Mouse (Mus musculus): ENCODE measurements around the gene Dnase1l1. TPM values are rescaled to one million over a fixed set of nuclear protein-coding genes. Genes with fewer than 3 reads are reported as not detected.

Gene Dnase1l1
- total and polyA plus RNA-seq, 2 experiments from 2014 or later: 3.0 to 7.5 TPM

DNA sequence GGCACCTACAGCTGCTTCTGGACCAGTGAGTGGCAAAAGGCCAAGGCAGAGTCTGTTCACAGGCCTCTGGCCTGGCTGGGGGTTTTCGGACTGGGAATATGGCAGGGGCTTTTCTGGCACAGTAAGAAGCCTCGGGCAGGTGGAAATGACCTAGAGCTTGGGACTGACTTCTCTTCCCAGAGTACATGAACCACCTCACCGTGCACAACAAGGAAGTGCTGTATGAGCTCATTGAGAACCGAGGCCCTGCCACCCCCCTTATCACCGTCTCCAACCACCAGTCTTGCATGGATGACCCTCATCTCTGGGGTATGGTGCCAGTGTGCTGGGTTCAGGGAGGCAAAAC is 928 bp upstream of the Dnase1l1 start:
- Histone ChIP-seq H3K27ac (ENCODE audit: low read depth, low read length) (peak overlapping the region; percentile 82), H3K4me2 (ENCODE audit: low read depth, low read length, poor library complexity, severe bottlenecking) (peak overlapping the region; percentile 57), H3K4me1 (ENCODE audit: insufficient read depth, low read length) (no peaks in the 10 kb centered on the region), H3K27me3 (ENCODE audit: insufficient read depth, low read length) (no peaks in the 10 kb centered on the region), H3K4me3 (ENCODE audit: low read depth, low read length) (peak overlapping the region; percentile 48), H3K36me3 (ENCODE audit: insufficient read depth, low read length) (peaks cover 2% of the 10 kb centered on the region; the same call in 1 of the 2 replicates), H3K9me3 (ENCODE audit: low read length) (no peaks in the 10 kb centered on the region), H3K9ac (replicated peaks; ENCODE audit: low read length, poor library complexity, severe bottlenecking) (peak overlapping the region; percentile 63)
- DNase-seq (ENCODE audit: low spot score) (no peak), ATAC-seq (ENCODE audit: low FRiP score) (peak; percentile 25)
- 54% methylated on average over 5 of the region's 5 CpGs for WGBS
- no peak for TF ChIP-seq CTCF (IDR thresholded peaks at IDR 0.05)

- no peaks in the 10 kb centered on the region for H3K36me3 ChIP-seq (ENCODE audit: insufficient read depth, low read length)
- DNase-seq (ENCODE audit: low spot score): peak; percentile 91
- peak overlapping the region; percentile 82 for H3K27ac ChIP-seq (ENCODE audit: low read depth, low read length)
- H3K9me3 ChIP-seq (ENCODE audit: low read length): no peaks in the 10 kb centered on the region
- H3K9ac ChIP-seq (replicated peaks; ENCODE audit: low read length, poor library complexity, severe bottlenecking): peak overlapping the region; percentile 63
- no peaks in the 10 kb centered on the region for H3K4me1 ChIP-seq (ENCODE audit: insufficient read depth, low read length)
- ATAC-seq (ENCODE audit: low FRiP score): peak; percentile 87
- WGBS: 25% methylated on average over 35 of the region's 39 CpGs
- peak overlapping the region; percentile 57 for H3K4me2 ChIP-seq (ENCODE audit: low read depth, low read length, poor library complexity, severe bottlenecking)
- peak overlapping the region; percentile 48 for H3K4me3 ChIP-seq (ENCODE audit: low read depth, low read length)
- TF ChIP-seq CTCF (IDR thresholded peaks at IDR 0.05): no peak
- H3K27me3 ChIP-seq (ENCODE audit: insufficient read depth, low read length): no peaks in the 10 kb centered on the region
Measured at GRCm38 (mm10) chrX:74282395-74283091, 406 bp upstream of the Dnase1l1 start.

DNA sequence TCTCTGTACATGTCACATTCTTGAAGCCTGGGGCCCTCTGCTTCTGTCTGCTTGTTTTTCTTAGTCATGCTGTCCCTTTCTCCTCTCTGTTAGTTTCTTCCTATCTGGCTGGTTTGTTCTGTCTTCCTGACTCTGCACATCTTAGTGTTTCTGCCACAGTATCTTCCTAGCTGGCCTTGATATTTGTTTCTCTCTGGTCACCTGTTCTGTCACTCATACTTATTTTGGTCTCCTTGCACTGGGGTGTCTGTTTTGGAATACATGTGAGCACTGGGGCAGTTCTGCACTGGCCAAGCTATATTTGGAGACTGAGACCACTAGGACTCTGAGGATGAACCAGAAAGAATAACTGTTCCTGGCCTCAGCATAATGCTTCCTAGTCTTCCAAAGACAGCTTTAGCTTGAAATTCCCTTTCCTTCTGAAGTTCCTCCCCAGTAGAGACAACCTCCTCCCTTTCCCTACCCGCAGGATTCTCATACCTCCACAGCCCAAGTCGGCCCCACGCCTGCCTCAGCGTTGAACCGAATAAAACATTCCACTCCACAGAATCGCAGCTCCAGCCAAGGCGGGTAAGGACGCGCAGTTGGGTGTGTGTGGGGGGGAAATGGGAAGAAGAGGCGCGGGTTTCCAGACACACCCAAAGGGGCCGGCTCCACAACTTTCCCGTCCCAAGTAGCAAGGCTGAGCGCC is 951 bp downstream of the Dnase1l1 start:
- Histone ChIP-seq H3K4me2 (ENCODE audit: low read depth, low read length, poor library complexity, severe bottlenecking) (peak overlapping the region; percentile 57), H3K27me3 (ENCODE audit: insufficient read depth, low read length) (no peaks in the 10 kb centered on the region), H3K4me3 (ENCODE audit: low read depth, low read length) (peak overlapping the region; percentile 48), H3K36me3 (ENCODE audit: insufficient read depth, low read length) (no peaks in the 10 kb centered on the region), H3K9me3 (ENCODE audit: low read length) (no peaks in the 10 kb centered on the region), H3K4me1 (ENCODE audit: insufficient read depth, low read length) (no peaks in the 10 kb centered on the region), H3K9ac (replicated peaks; ENCODE audit: low read length, poor library complexity, severe bottlenecking) (peak overlapping the region; percentile 63), H3K27ac (ENCODE audit: low read depth, low read length) (no peak overlapping the region)
- ATAC-seq (ENCODE audit: low FRiP score): no peak
- DNase-seq (ENCODE audit: low spot score): no peak
- 20% methylated on average over 14 of the region's 14 CpGs for WGBS
- no peak for TF ChIP-seq CTCF (IDR thresholded peaks at IDR 0.05)

DNA sequence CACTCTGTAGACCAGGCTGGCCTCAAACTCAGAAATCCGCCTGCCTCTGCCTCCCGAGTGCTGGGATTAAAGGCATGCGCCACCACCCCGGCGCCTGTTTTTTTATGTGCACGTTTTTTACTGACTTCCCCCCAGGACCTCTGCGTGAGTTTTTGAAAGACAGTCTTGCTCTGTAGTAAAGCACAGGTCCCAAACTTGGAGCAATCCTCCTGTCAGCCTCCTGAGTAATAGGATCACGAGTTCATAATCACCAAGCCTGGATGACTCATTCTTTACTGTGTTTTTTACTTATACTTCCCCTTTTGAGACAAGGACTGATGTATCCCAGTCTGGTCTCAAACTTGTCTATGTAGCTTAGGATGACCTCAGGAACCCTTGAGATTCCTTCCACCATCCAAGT is 4.2 kb downstream of the Dnase1l1 start:
- H3K4me3 ChIP-seq (ENCODE audit: low read depth, low read length): no peak overlapping the region
- no peaks in the 10 kb centered on the region for H3K4me1 ChIP-seq (ENCODE audit: insufficient read depth, low read length)
- H3K9me3 ChIP-seq (ENCODE audit: low read length): no peaks in the 10 kb centered on the region
- H3K36me3 ChIP-seq (ENCODE audit: insufficient read depth, low read length): no peaks in the 10 kb centered on the region; the same call in 1 of the 2 replicates
- no peak overlapping the region for H3K4me2 ChIP-seq (ENCODE audit: low read depth, low read length, poor library complexity, severe bottlenecking)
- WGBS: 82% methylated on average over 8 of the region's 8 CpGs
- no peak overlapping the region for H3K9ac ChIP-seq (replicated peaks; ENCODE audit: low read length, poor library complexity, severe bottlenecking)
- no peak for ATAC-seq (ENCODE audit: low FRiP score)
- no peaks in the 10 kb centered on the region for H3K27me3 ChIP-seq (ENCODE audit: insufficient read depth, low read length)
- no peak for DNase-seq (ENCODE audit: low spot score)
- no peak for TF ChIP-seq CTCF (IDR thresholded peaks at IDR 0.05)
- H3K27ac ChIP-seq (ENCODE audit: low read depth, low read length): no peak overlapping the region

DNA sequence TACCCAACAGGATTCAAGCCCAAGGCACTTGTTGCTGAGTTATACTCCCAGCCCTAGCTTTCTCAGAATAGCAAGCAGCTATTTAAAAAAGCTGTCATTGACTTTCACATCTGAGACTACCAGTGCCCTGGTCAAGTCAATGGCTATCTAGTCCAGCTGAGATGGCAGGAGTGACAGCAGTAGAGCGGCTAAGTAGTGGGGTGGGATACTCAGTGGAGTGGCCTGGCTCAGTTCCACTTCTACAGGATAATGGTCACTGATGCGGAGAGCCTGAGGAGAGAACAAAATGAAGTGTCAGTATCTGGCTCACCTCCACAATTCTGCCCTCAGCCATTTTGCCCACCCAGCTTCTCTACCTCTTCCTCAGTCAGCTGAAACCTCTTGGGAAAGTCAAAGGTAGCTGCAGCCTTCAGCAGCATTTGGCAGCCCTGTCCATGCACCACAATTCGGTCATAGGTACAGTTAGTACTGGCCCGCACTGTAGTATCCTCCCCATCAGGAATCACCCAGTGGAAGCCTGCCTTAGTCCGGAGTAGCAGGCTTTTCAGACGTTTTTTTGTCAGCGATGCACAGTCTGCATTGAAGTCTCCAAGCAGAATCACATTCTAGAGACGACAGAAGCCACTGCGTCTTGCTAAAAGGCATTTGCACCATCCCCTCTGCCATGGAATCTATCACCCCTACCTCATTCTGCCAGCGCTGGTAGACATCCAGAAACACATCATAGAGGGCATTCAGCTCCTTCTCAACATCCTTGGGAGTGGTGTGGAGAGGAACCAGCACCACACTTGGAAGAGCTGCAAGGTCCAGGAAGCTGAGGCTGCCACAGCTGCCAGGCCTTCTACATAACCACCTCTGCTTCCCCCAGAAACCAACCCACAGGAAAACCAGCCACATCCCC is 8.5 kb downstream of the Dnase1l1 start:
- no peak for TF ChIP-seq CTCF (IDR thresholded peaks at IDR 0.05)
- H3K27ac ChIP-seq (ENCODE audit: low read depth, low read length): no peak overlapping the region
- 27% methylated on average over 10 of the region's 10 CpGs for WGBS
- H3K4me2 ChIP-seq (ENCODE audit: low read depth, low read length, poor library complexity, severe bottlenecking): no peak overlapping the region
- H3K36me3 ChIP-seq (ENCODE audit: insufficient read depth, low read length): no peaks in the 10 kb centered on the region; the same call in 1 of the 2 replicates
- no peaks in the 10 kb centered on the region for H3K9me3 ChIP-seq (ENCODE audit: low read length)
- no peaks in the 10 kb centered on the region for H3K27me3 ChIP-seq (ENCODE audit: insufficient read depth, low read length)
- no peak for DNase-seq (ENCODE audit: low spot score)
- no peak overlapping the region for H3K9ac ChIP-seq (replicated peaks; ENCODE audit: low read length, poor library complexity, severe bottlenecking)
- no peak overlapping the region for H3K4me3 ChIP-seq (ENCODE audit: low read depth, low read length)
- no peak for ATAC-seq (ENCODE audit: low FRiP score)
- no peaks in the 10 kb centered on the region for H3K4me1 ChIP-seq (ENCODE audit: insufficient read depth, low read length)

Data from midbrain, postnatal 0 days (tissue).